Mouse (Mus musculus) heart, adult 2 months (tissue): ENCODE data around the gene Amotl1.

Source experiments
- CTCF ChIP-seq: fragments of 200-600 bp; IDR thresholded peaks from 2 replicates; pipeline ENCODE4 v1.8.1; 2022; ENCODE audit warnings: antibody characterized with exemption, mild to moderate bottlenecking, moderate library complexity
- POLR2A ChIP-seq: fragments of 200-500 bp; IDR thresholded peaks from 2 replicates; pipeline ENCODE4 v1.6.1; 2011; ENCODE audit warnings: mild to moderate bottlenecking, low read depth, low read length, control low read depth; ENCODE audit not compliant: insufficient read depth

DNA sequence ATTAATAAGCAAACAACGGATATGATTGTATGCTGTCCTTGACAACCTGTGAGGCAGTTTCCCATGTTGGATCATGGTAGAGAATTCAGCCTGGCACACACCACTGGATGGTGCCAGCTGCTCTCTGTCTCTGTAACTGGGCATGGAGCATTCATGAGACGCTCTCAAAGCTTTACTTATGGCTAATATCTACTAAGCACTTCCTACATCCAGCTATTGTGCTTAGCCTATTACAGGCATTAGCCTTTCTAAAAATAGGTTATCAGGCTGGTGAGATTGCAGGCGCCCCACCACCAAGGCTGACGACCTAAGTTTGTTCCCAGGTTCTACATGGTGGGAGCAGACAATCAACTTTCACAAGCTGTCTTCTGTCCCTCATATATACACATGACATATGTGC, 65.9 kb downstream of the Amotl1 start:
- peak; percentile 28 for TF ChIP-seq CTCF
- TF ChIP-seq POLR2A, result no peak
